Mouse (Mus musculus): ENCODE results near the gene Tlr5.

GRCm38 (mm10) chr1:182958824-182959223, 4.2 kb downstream of the Tlr5 start:
- TF ChIP-seq MYC (IDR thresholded peaks at IDR 0.05; ENCODE audit: low read depth, low read length) (no peak), TCF12 (IDR thresholded peaks at IDR 0.05; ENCODE audit: low read depth, low read length) (no peak), EP300 (IDR thresholded peaks at IDR 0.05; ENCODE audit: low read length) (no peak)

Data from CH12.LX (cell line).